Comparison of ENCODE assay signal across 10 mouse cellular contexts in the genomic region with DNA sequence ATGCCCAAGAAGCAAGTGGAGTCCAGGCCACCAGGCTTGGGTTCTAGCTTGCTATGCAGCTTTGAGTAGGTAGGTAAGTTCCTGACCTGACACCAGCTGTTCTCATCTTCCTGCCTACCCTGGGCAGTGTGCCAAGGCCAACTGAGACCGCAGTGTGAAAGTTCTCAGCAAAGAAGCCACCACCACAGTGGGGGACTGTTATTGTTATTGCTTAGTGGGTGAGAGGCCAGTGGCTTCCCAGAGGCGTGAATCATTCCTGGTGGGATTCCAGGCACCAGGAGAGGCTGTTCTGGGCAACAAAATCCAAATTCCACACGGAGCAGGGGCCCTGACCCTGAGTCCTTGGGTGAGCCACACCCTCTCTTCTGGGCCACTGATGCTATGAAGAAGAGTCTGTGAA. TPM values are rescaled to one million over a fixed set of nuclear protein-coding genes. Genes with fewer than 3 reads are reported as not detected.
DNase-seq lines count a peak whose midpoint lies in the region; ATAC-seq and TF ChIP-seq lines count a peak whose summit lies in the region.
"Had no signal": no experiment of that assay in that cellular context is flagged by ENCODE, and none has a peak within 500 bp of the region (broad histone marks: within the 10 kb centered on the region; RNA-seq: fewer than 3 reads in every experiment).

No protein-coding gene starts in this region.

- H3K27ac ChIP-seq in heart, embryonic 12.5 days (ENCODE audit: poor library complexity, severe bottlenecking), result no peak overlapping the region
- H3K27ac ChIP-seq in hindbrain, embryonic 16.5 days (ENCODE audit: low read depth, low read length), result no peak overlapping the region
- no peak overlapping the region for H3K27ac ChIP-seq in cerebellum, adult 2 months (ENCODE audit: insufficient read depth, low read length)
- H3K27ac ChIP-seq: liver, embryonic 15.5 days had no signal

- peak; percentile 35 to 54 for DNase-seq in heart, adult 9 months (ENCODE audit: low spot score in 2 of 2)
- DNase-seq in 416B (ENCODE audit: low read depth), result peak; percentile 40
- peak; percentile 33 for DNase-seq in brain, embryonic 14.5 days (ENCODE audit: low read depth)
- DNase-seq in lung, postnatal 10 days, result peak; percentile 51
- no peak for DNase-seq in cerebellum, adult 2 months

- H3K9ac ChIP-seq in heart, embryonic 12.5 days, result no peak overlapping the region
- H3K9ac ChIP-seq in hindbrain, embryonic 16.5 days (ENCODE audit: low read depth, low read length), result no peak overlapping the region
- H3K9ac ChIP-seq: liver, embryonic 15.5 days had no signal

- ATAC-seq in heart, embryonic 12.5 days (ENCODE audit: insufficient number of reproducible peaks, low FRiP score), result no peak
- no peak for ATAC-seq in hindbrain, embryonic 16.5 days
- ATAC-seq in granulocyte monocyte progenitor cell, adult 5-6 weeks (replicated peaks; ENCODE audit: poor library complexity, severe bottlenecking), result no peak

- no peaks in the 10 kb centered on the region for H3K36me3 ChIP-seq in heart, embryonic 12.5 days
- no peaks in the 10 kb centered on the region for H3K36me3 ChIP-seq in hindbrain, embryonic 16.5 days (ENCODE audit: control insufficient read depth, insufficient read depth, low read length)
- H3K36me3 ChIP-seq: liver, embryonic 15.5 days had no signal

- no peak for TF ChIP-seq CTCF in brain, embryonic 14.5 days (IDR thresholded peaks at IDR 0.05; ENCODE audit: borderline replicate concordance, extremely low read depth, insufficient read depth, insufficient read length)
- TF ChIP-seq CTCF in cerebellum, adult 2 months (IDR thresholded peaks at IDR 0.05; ENCODE audit: borderline replicate concordance, insufficient read depth, low read depth, low read length), result no peak

- 0 out of 2 replicates have a peak, but pooled peaks cover 6% of the 10 kb centered on the region for H3K27me3 ChIP-seq in heart, embryonic 12.5 days (replicated peaks)
- no peaks in the 10 kb centered on the region for H3K27me3 ChIP-seq in hindbrain, embryonic 16.5 days (replicated peaks; ENCODE audit: control insufficient read depth, insufficient read depth, low read length)
- no peaks in the 10 kb centered on the region for H3K27me3 ChIP-seq in cerebellum, adult 2 months (ENCODE audit: control insufficient read depth, insufficient read depth, low read length)
- H3K27me3 ChIP-seq: liver, embryonic 15.5 days had no signal

- H3K4me1 ChIP-seq in heart, embryonic 12.5 days (replicated peaks), result 0 out of 2 replicates have a peak, but pooled peaks cover 4% of the 10 kb centered on the region
- H3K4me1 ChIP-seq in hindbrain, embryonic 16.5 days (ENCODE audit: control insufficient read depth, insufficient read depth, low read depth, low read length), result no peaks in the 10 kb centered on the region
- H3K4me1 ChIP-seq in cerebellum, adult 2 months (ENCODE audit: control insufficient read depth, insufficient read depth, low read length), result no peaks in the 10 kb centered on the region
- H3K4me1 ChIP-seq: liver, embryonic 15.5 days had no signal

- no peak overlapping the region for H3K4me3 ChIP-seq in heart, embryonic 12.5 days
- H3K4me3 ChIP-seq in hindbrain, embryonic 16.5 days (ENCODE audit: low read length), result no peak overlapping the region
- H3K4me3 ChIP-seq in cerebellum, adult 2 months (replicated peaks; ENCODE audit: insufficient read depth, low read depth, low read length), result no peak overlapping the region
- H3K4me3 ChIP-seq: liver, embryonic 15.5 days had no signal

- no peak overlapping the region for H3K4me2 ChIP-seq in heart, embryonic 12.5 days
- no peak overlapping the region for H3K4me2 ChIP-seq in hindbrain, embryonic 16.5 days (ENCODE audit: low read length)
- H3K4me2 ChIP-seq: liver, embryonic 15.5 days had no signal

- peaks cover 3% of the 10 kb centered on the region; the same call in 1 of the 2 replicates for H3K9me3 ChIP-seq in heart, embryonic 12.5 days (replicated peaks)
- no peaks in the 10 kb centered on the region for H3K9me3 ChIP-seq in hindbrain, embryonic 16.5 days (ENCODE audit: control insufficient read depth, low read length)
- H3K9me3 ChIP-seq: liver, embryonic 15.5 days had no signal

- WGBS in heart, embryonic 12.5 days, result 27% methylated on average over 3 of the region's 3 CpGs
- 27% methylated on average over 3 of the region's 3 CpGs for WGBS in hindbrain, embryonic 16.5 days
- 14% methylated on average over 3 of the region's 3 CpGs for WGBS in cerebellum, adult 2 months

- TF ChIP-seq POLR2A in brain, embryonic 14.5 days (IDR thresholded peaks at IDR 0.05; ENCODE audit: borderline replicate concordance, extremely low read depth, insufficient read depth, insufficient read length, poor library complexity, severe bottlenecking), result no peak
- TF ChIP-seq POLR2A in cerebellum, adult 2 months (IDR thresholded peaks at IDR 0.05; ENCODE audit: borderline replicate concordance, insufficient read depth, low read length), result no peak

RNA-seq across cellular contexts. Expression of a gene that starts 19.8 kb away (rescaled TPM):
- polyA plus RNA-seq in heart, embryonic 12.5 days (2016; fragmentation: Nextera tagmentation; extraction: Ambion mirVana), result 0.14 and 0.26 TPM in 2 replicates
- polyA plus RNA-seq in brain, embryonic 14.5 days (2012; rRNA removed), result 0.24 and 0.27 TPM in 2 replicates
- polyA plus RNA-seq in hindbrain, embryonic 16.5 days (2015; fragmentation: Nextera tagmentation; extraction: Ambion mirVana), result 0.20 and 0.31 TPM in 2 replicates
- 0.08 and 0.32 TPM in 2 replicates for polyA plus RNA-seq in cerebellum, adult 2 months (2012; rRNA removed)
- not detected in 2 replicates for total RNA-seq in granulocyte monocyte progenitor cell, adult 5-6 weeks (2014; fragmentation: Nextera tagmentation)
- not detected in 2 replicates for total RNA-seq in granulocyte monocyte progenitor cell, adult 5-6 weeks (2017)

RNA-seq across cellular contexts. Expression of a gene that starts 50.8 kb away (rescaled TPM):
- 3.6 and 3.7 TPM in 2 replicates for polyA plus RNA-seq in heart, embryonic 12.5 days (2016; fragmentation: Nextera tagmentation; extraction: Ambion mirVana)
- polyA plus RNA-seq in brain, embryonic 14.5 days (2012; rRNA removed), result 3.1 and 3.7 TPM in 2 replicates
- 3.5 and 4.2 TPM in 2 replicates for polyA plus RNA-seq in hindbrain, embryonic 16.5 days (2015; fragmentation: Nextera tagmentation; extraction: Ambion mirVana)
- polyA plus RNA-seq in cerebellum, adult 2 months (2012; rRNA removed), result 1.4 and 1.5 TPM in 2 replicates
- total RNA-seq in granulocyte monocyte progenitor cell, adult 5-6 weeks (2014; fragmentation: Nextera tagmentation), result 14.7 and 22.8 TPM in 2 replicates
- total RNA-seq in granulocyte monocyte progenitor cell, adult 5-6 weeks (2017), result 17.0 and 19.3 TPM in 2 replicates

RNA-seq across cellular contexts. Expression of a gene that starts 52.6 kb away (rescaled TPM):
- not detected in 2 replicates for polyA plus RNA-seq in heart, embryonic 12.5 days (2016; fragmentation: Nextera tagmentation; extraction: Ambion mirVana)
- 0.03 and 0.08 TPM in 2 replicates for polyA plus RNA-seq in brain, embryonic 14.5 days (2012; rRNA removed)
- polyA plus RNA-seq in hindbrain, embryonic 16.5 days (2015; fragmentation: Nextera tagmentation; extraction: Ambion mirVana), result 0.24 and 0.30 TPM in 2 replicates
- polyA plus RNA-seq in cerebellum, adult 2 months (2012; rRNA removed), result 0.60 and 0.79 TPM in 2 replicates
- not detected in 2 replicates for total RNA-seq in granulocyte monocyte progenitor cell, adult 5-6 weeks (2014; fragmentation: Nextera tagmentation)
- not detected in 2 replicates for total RNA-seq in granulocyte monocyte progenitor cell, adult 5-6 weeks (2017)
- polyA plus RNA-seq: liver, embryonic 15.5 days; stomach, embryonic 14.5 days had no signal

Comparison
In these comparisons a context has a peak if more than half of its experiments do, and no peak if none do; other contexts are left out.
1. DNase-seq: peak in heart, adult 9 months (2 of 2), 416B (single experiment), brain, embryonic 14.5 days (single experiment) and lung, postnatal 10 days (single experiment); none in cerebellum, adult 2 months (0 of 2).